Mouse (Mus musculus): ENCODE data around the gene Plekha5. TPM values are rescaled to one million over a fixed set of nuclear protein-coding genes. Genes with fewer than 3 reads are reported as not detected.
A peak's percentile ranks its signal among the peaks of the same experiment; 100 is the strongest.

Gene Plekha5
- total and polyA plus RNA-seq, 2 experiments from 2014 or later: 15.9 to 32.0 TPM

GRCm38 (mm10) chr6:140622391-140623225, 198.8 kb downstream of the Plekha5 start, which contains the start of gene Aebp2:
Aebp2 (plus strand) TSS chr6:140622663.
- Histone ChIP-seq H3K27me3 (ENCODE audit: insufficient read depth, low read length) (no peaks in the 10 kb centered on the region), H3K27ac (ENCODE audit: low read depth, low read length) (peak within 1 kb of the TSS; percentile 99), H3K4me2 (ENCODE audit: low read depth) (peak within 1 kb of the TSS; percentile 75), H3K36me3 (ENCODE audit: insufficient read depth) (no peaks in the 10 kb centered on the region), H3K9ac (peak within 1 kb of the TSS; percentile 81), H3K4me3 (ENCODE audit: low read depth, low read length) (peak within 1 kb of the TSS; percentile 98), H3K4me1 (ENCODE audit: insufficient read depth) (peaks cover 15% of the 10 kb centered on the region), H3K9me3 (ENCODE audit: low read length) (no peaks in the 10 kb centered on the region)
- 54% methylated on average over 30 of the region's 30 CpGs for WGBS
- DNase-seq: no peak
- no peak for TF ChIP-seq CTCF (IDR thresholded peaks at IDR 0.05; ENCODE audit: low read depth)
- no peak for ATAC-seq

GRCm38 (mm10) chr6:140623226-140624095, 199.6 kb downstream of the Plekha5 start:
- H3K4me3 ChIP-seq (ENCODE audit: low read depth, low read length): peak overlapping the region; percentile 98
- H3K36me3 ChIP-seq (ENCODE audit: insufficient read depth): no peaks in the 10 kb centered on the region
- no peaks in the 10 kb centered on the region for H3K27me3 ChIP-seq (ENCODE audit: insufficient read depth, low read length)
- H3K9ac ChIP-seq: peak overlapping the region; percentile 81
- H3K27ac ChIP-seq (ENCODE audit: low read depth, low read length): peak overlapping the region; percentile 99
- DNase-seq (peak; percentile 98), ATAC-seq (peak; percentile 96)
- WGBS: 3% methylated on average over 92 of the region's 117 CpGs
- H3K4me2 ChIP-seq (ENCODE audit: low read depth): peak overlapping the region; percentile 75
- H3K9me3 ChIP-seq (ENCODE audit: low read length): no peaks in the 10 kb centered on the region
- TF ChIP-seq CTCF (IDR thresholded peaks at IDR 0.05; ENCODE audit: low read depth): no peak
- peaks cover 22% of the 10 kb centered on the region for H3K4me1 ChIP-seq (ENCODE audit: insufficient read depth)

GRCm38 (mm10) chr6:140624096-140625051, 200.5 kb downstream of the Plekha5 start:
- H3K9ac ChIP-seq: peak overlapping the region; percentile 81
- peak overlapping the region; percentile 98 for H3K4me3 ChIP-seq (ENCODE audit: low read depth, low read length)
- no peaks in the 10 kb centered on the region for H3K36me3 ChIP-seq (ENCODE audit: insufficient read depth)
- 3% methylated on average over 70 of the region's 80 CpGs for WGBS
- ATAC-seq: peak; percentile 5
- H3K9me3 ChIP-seq (ENCODE audit: low read length): no peaks in the 10 kb centered on the region
- H3K4me1 ChIP-seq (ENCODE audit: insufficient read depth): peaks cover 22% of the 10 kb centered on the region
- H3K27me3 ChIP-seq (ENCODE audit: insufficient read depth, low read length): no peaks in the 10 kb centered on the region
- no peak for TF ChIP-seq CTCF (IDR thresholded peaks at IDR 0.05; ENCODE audit: low read depth)
- H3K27ac ChIP-seq (ENCODE audit: low read depth, low read length): peak overlapping the region; percentile 99
- DNase-seq: peak; percentile 43
- H3K4me2 ChIP-seq (ENCODE audit: low read depth): peak overlapping the region; percentile 75

GRCm38 (mm10) chr6:140629176-140629859, 205.5 kb downstream of the Plekha5 start:
- Histone ChIP-seq H3K4me2 (ENCODE audit: low read depth) (no peak overlapping the region), H3K4me3 (ENCODE audit: low read depth, low read length) (no peak overlapping the region), H3K27me3 (ENCODE audit: insufficient read depth, low read length) (no peaks in the 10 kb centered on the region), H3K27ac (ENCODE audit: low read depth, low read length) (no peak overlapping the region), H3K9ac (no peak overlapping the region), H3K36me3 (ENCODE audit: insufficient read depth) (peaks cover 2% of the 10 kb centered on the region; the same call in 1 of the 2 replicates), H3K9me3 (ENCODE audit: low read length) (no peaks in the 10 kb centered on the region), H3K4me1 (ENCODE audit: insufficient read depth) (peaks cover 22% of the 10 kb centered on the region)
- no peak for TF ChIP-seq CTCF (IDR thresholded peaks at IDR 0.05; ENCODE audit: low read depth)
- WGBS: 75% methylated on average over 4 of the region's 4 CpGs
- ATAC-seq: no peak
- DNase-seq: no peak

GRCm38 (mm10) chr6:140630306-140630705, 206.5 kb downstream of the Plekha5 start:
- H3K4me3 ChIP-seq (ENCODE audit: low read depth, low read length): no peak overlapping the region
- H3K27ac ChIP-seq (ENCODE audit: low read depth, low read length): no peak overlapping the region
- 27% methylated on average over 4 of the region's 4 CpGs for WGBS
- no peaks in the 10 kb centered on the region for H3K27me3 ChIP-seq (ENCODE audit: insufficient read depth, low read length)
- no peaks in the 10 kb centered on the region for H3K9me3 ChIP-seq (ENCODE audit: low read length)
- no peak overlapping the region for H3K4me2 ChIP-seq (ENCODE audit: low read depth)
- peaks cover 22% of the 10 kb centered on the region for H3K4me1 ChIP-seq (ENCODE audit: insufficient read depth)
- TF ChIP-seq CTCF (IDR thresholded peaks at IDR 0.05; ENCODE audit: low read depth): no peak
- DNase-seq: no peak
- no peak overlapping the region for H3K9ac ChIP-seq
- H3K36me3 ChIP-seq (ENCODE audit: insufficient read depth): peaks cover 6% of the 10 kb centered on the region; the same call in 1 of the 2 replicates
- no peak for ATAC-seq

- ATAC-seq (no peak), DNase-seq (no peak)
- Histone ChIP-seq H3K4me3 (ENCODE audit: low read depth, low read length) (no peak overlapping the region), H3K4me1 (ENCODE audit: insufficient read depth) (no peaks in the 10 kb centered on the region), H3K27ac (ENCODE audit: low read depth, low read length) (no peak overlapping the region), H3K4me2 (ENCODE audit: low read depth) (no peak overlapping the region), H3K9ac (no peak overlapping the region), H3K36me3 (ENCODE audit: insufficient read depth) (peaks cover 20% of the 10 kb centered on the region), H3K9me3 (ENCODE audit: low read length) (no peaks in the 10 kb centered on the region), H3K27me3 (ENCODE audit: insufficient read depth, low read length) (no peaks in the 10 kb centered on the region)
- no peak for TF ChIP-seq CTCF (IDR thresholded peaks at IDR 0.05; ENCODE audit: low read depth)
- WGBS: 57% methylated on average over 8 of the region's 8 CpGs
These were observed 209.8 kb downstream of the Plekha5 start for GRCm38 (mm10) chr6:140633616-140634015.

Data from forebrain, postnatal 0 days (tissue).